Mouse (Mus musculus) heart, adult 2 months (tissue): ENCODE measurements at regions not wholly inside any gene's neighbourhood (a gene's known extent, or its start where the extent isn't known, plus 50 kb on each side); places are given as distances from the start of the nearest gene placed in this dataset.

Experiments used
- CTCF ChIP-seq: fragments of 200-600 bp; IDR thresholded peaks from 2 replicates; pipeline ENCODE4 v1.8.1; 2022; ENCODE audit warnings: antibody characterized with exemption, mild to moderate bottlenecking, moderate library complexity
- EP300 ChIP-seq: fragments of 200-500 bp; IDR thresholded peaks from 2 replicates; pipeline ENCODE4 v1.6.1; 2011; ENCODE audit warnings: low read depth, low read length, control low read depth; ENCODE audit not compliant: insufficient read depth
- POLR2A ChIP-seq: fragments of 200-500 bp; IDR thresholded peaks from 2 replicates; pipeline ENCODE4 v1.6.1; 2011; ENCODE audit warnings: mild to moderate bottlenecking, low read depth, low read length, control low read depth; ENCODE audit not compliant: insufficient read depth

GRCm38 (mm10) chr3:147412274-147412673 is 560.1 kb downstream of the Ttll7 start:
- TF ChIP-seq POLR2A = no peak
- no peak for TF ChIP-seq CTCF
- TF ChIP-seq EP300 = no peak
